Mouse (Mus musculus) liver, adult 2 months (tissue): ENCODE results near the gene Zfp329.

Experiments used
- CTCF ChIP-seq: fragments of 200-500 bp; IDR thresholded peaks from 2 replicates; pipeline ENCODE4 v1.5.1; 2011; ENCODE audit warnings: low read depth, low read length, control low read depth
- POLR2A ChIP-seq: fragments of 200-500 bp; IDR thresholded peaks from 2 replicates; pipeline ENCODE4 v1.6.1; 2011; ENCODE audit warnings: low read length, control low read depth; ENCODE audit not compliant: insufficient read depth; ENCODE audit errors: extremely low read depth

DNA sequence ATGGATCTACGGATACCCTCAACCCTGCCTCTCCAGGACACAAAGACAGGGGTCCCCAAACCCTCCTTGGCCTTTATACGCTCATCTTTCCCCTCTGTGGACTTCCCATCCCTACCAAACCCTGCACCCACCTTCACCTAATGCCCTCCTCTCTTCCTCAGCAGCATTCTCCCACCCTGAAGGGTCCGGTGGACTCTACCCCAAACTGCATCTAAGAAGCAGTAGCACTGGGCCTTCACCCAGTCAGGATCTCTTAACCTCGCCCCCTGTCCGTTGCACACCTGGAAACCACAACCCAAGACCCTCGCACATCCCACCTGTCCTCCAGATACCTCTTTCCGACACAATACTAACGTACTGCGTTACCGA lies 38.9 kb downstream of the Zfp329 start:
- TF ChIP-seq POLR2A (no peak), CTCF (no peak)
